Comparison of ENCODE assay signal across 10 mouse cellular contexts in genomic region chr6:87842254-87842653, GRCm38 (mm10). TPM values are rescaled to one million over a fixed set of nuclear protein-coding genes. Genes with fewer than 3 reads are reported as not detected.
DNase-seq lines count a peak whose midpoint lies in the region; ATAC-seq and TF ChIP-seq lines count a peak whose summit lies in the region.
"Had no signal": no experiment of that assay in that cellular context is flagged by ENCODE, and none has a peak within 500 bp of the region (broad histone marks: within the 10 kb centered on the region; RNA-seq: fewer than 3 reads in every experiment).

No protein-coding gene starts in this region.

- H3K4me3 ChIP-seq in heart, embryonic 11.5 days (ENCODE audit: low read depth, low read length): no peak overlapping the region
- no peak overlapping the region for H3K4me3 ChIP-seq in midbrain, embryonic 14.5 days (replicated peaks; ENCODE audit: low read depth, low read length)
- no peak overlapping the region for H3K4me3 ChIP-seq in midbrain, embryonic 11.5 days (ENCODE audit: low read depth, low read length)

- no peak overlapping the region for H3K27ac ChIP-seq in heart, embryonic 11.5 days (ENCODE audit: low read depth, low read length)
- no peak overlapping the region for H3K27ac ChIP-seq in midbrain, embryonic 14.5 days (replicated peaks; ENCODE audit: low read depth, low read length)
- H3K27ac ChIP-seq in midbrain, embryonic 11.5 days (ENCODE audit: low read depth, low read length): no peak overlapping the region

- TF ChIP-seq CTCF in brain, embryonic 14.5 days (IDR thresholded peaks at IDR 0.05; ENCODE audit: borderline replicate concordance, extremely low read depth, insufficient read depth, insufficient read length): peak; percentile 12; the same call in 1 of the 2 replicates

- WGBS in heart, embryonic 11.5 days (ENCODE audit: insufficient replicate concordance): 17% methylated on average over 1 of the region's 1 CpGs
- WGBS in midbrain, embryonic 14.5 days: 19% methylated on average over 1 of the region's 1 CpGs
- 27% methylated on average over 1 of the region's 1 CpGs for WGBS in midbrain, embryonic 11.5 days

- ATAC-seq in heart, embryonic 11.5 days (replicated peaks; ENCODE audit: insufficient number of reproducible peaks, low FRiP score, low TSS enrichment): no peak
- no peak for ATAC-seq in midbrain, embryonic 14.5 days (ENCODE audit: low FRiP score, low TSS enrichment)
- no peak for ATAC-seq in midbrain, embryonic 11.5 days (ENCODE audit: low FRiP score)

- no peak for TF ChIP-seq POLR2A in brain, embryonic 14.5 days (IDR thresholded peaks at IDR 0.05; ENCODE audit: borderline replicate concordance, extremely low read depth, insufficient read depth, insufficient read length, poor library complexity, severe bottlenecking)

- no peak overlapping the region for H3K4me2 ChIP-seq in heart, embryonic 11.5 days
- H3K4me2 ChIP-seq in midbrain, embryonic 14.5 days (ENCODE audit: low read length): no peak overlapping the region
- no peak overlapping the region for H3K4me2 ChIP-seq in midbrain, embryonic 11.5 days

- H3K9ac ChIP-seq in heart, embryonic 11.5 days (ENCODE audit: low read depth, low read length): no peak overlapping the region
- no peak overlapping the region for H3K9ac ChIP-seq in midbrain, embryonic 14.5 days (replicated peaks; ENCODE audit: low read length)
- no peak overlapping the region for H3K9ac ChIP-seq in midbrain, embryonic 11.5 days (ENCODE audit: low read length)

- H3K4me1 ChIP-seq in heart, embryonic 11.5 days (ENCODE audit: control insufficient read depth, insufficient read depth, low read length): peaks cover 7% of the 10 kb centered on the region; the same call in 1 of the 2 replicates
- H3K4me1 ChIP-seq in midbrain, embryonic 14.5 days (ENCODE audit: control insufficient read depth, insufficient read depth, low read length): peaks cover 7% of the 10 kb centered on the region; the same call in 1 of the 2 replicates
- H3K4me1 ChIP-seq in midbrain, embryonic 11.5 days (ENCODE audit: control insufficient read depth, insufficient read depth, low read length): peaks cover 3% of the 10 kb centered on the region

- H3K36me3 ChIP-seq in heart, embryonic 11.5 days (ENCODE audit: control insufficient read depth, insufficient read depth, low read length): peaks cover 32% of the 10 kb centered on the region
- peaks cover 45% of the 10 kb centered on the region for H3K36me3 ChIP-seq in midbrain, embryonic 14.5 days (ENCODE audit: control insufficient read depth, insufficient read depth, low read length)
- H3K36me3 ChIP-seq in midbrain, embryonic 11.5 days (ENCODE audit: control insufficient read depth, insufficient read depth, low read length): peaks cover 23% of the 10 kb centered on the region

- no peaks in the 10 kb centered on the region for H3K27me3 ChIP-seq in heart, embryonic 11.5 days (ENCODE audit: control insufficient read depth, insufficient read depth, low read length)
- no peaks in the 10 kb centered on the region for H3K27me3 ChIP-seq in midbrain, embryonic 14.5 days (ENCODE audit: control insufficient read depth, insufficient read depth, low read length)
- H3K27me3 ChIP-seq in midbrain, embryonic 11.5 days (ENCODE audit: control insufficient read depth, insufficient read depth, low read length): no peaks in the 10 kb centered on the region

- DNase-seq in heart, adult 11 months: peak; percentile 75
- peak; percentile 40 for DNase-seq in midbrain, embryonic 14.5 days
- no peak for DNase-seq in midbrain, embryonic 11.5 days (ENCODE audit: low spot score, missing footprints)
- peak; percentile 34 for DNase-seq in brain, embryonic 14.5 days (ENCODE audit: low read depth)
- peak; percentile 35 for DNase-seq in thymus, postnatal 0 days (ENCODE audit: low spot score)
- no peak for DNase-seq in cerebellum, adult 11 months
- DNase-seq in kidney, adult 18-20 months: no peak
- DNase-seq: lung, adult 18-20 months had no signal

- no peaks in the 10 kb centered on the region for H3K9me3 ChIP-seq in heart, embryonic 11.5 days (replicated peaks; ENCODE audit: control insufficient read depth, low read length)
- no peaks in the 10 kb centered on the region for H3K9me3 ChIP-seq in midbrain, embryonic 14.5 days (ENCODE audit: control insufficient read depth, low read length)
- no peaks in the 10 kb centered on the region for H3K9me3 ChIP-seq in midbrain, embryonic 11.5 days (ENCODE audit: control insufficient read depth, low read length)
- H3K9me3 ChIP-seq: G1E had no signal

RNA-seq across cellular contexts. Expression of gene Isy1, which starts 3.7 kb away (rescaled TPM):
- 28.1 and 36.5 TPM in 2 replicates for polyA plus RNA-seq in heart, embryonic 11.5 days (2014; fragmentation: Nextera tagmentation; extraction: Ambion mirVana)
- polyA plus RNA-seq in midbrain, embryonic 14.5 days (2014; fragmentation: Nextera tagmentation; extraction: Ambion mirVana): 21.9 and 23.9 TPM in 2 replicates
- 66.4 and 71.5 TPM in 2 replicates for polyA plus RNA-seq in midbrain, embryonic 11.5 days (2014; fragmentation: Nextera tagmentation; extraction: Ambion mirVana)
- polyA plus RNA-seq in brain, embryonic 14.5 days (2012; rRNA removed): 31.3 and 38.3 TPM in 2 replicates
- 75.0 and 78.3 TPM in 2 replicates for polyA plus RNA-seq in thymus, postnatal 0 days (2015; fragmentation: Nextera tagmentation; extraction: Ambion mirVana)

RNA-seq across cellular contexts. Expression of gene Gm45140, which starts 6.7 kb away (rescaled TPM):
- 2.3 TPM in 2 replicates for polyA plus RNA-seq in heart, embryonic 11.5 days (2014; fragmentation: Nextera tagmentation; extraction: Ambion mirVana)
- 2.0 and 4.6 TPM in 2 replicates for polyA plus RNA-seq in midbrain, embryonic 14.5 days (2014; fragmentation: Nextera tagmentation; extraction: Ambion mirVana)
- polyA plus RNA-seq in midbrain, embryonic 11.5 days (2014; fragmentation: Nextera tagmentation; extraction: Ambion mirVana): 1.9 and 4.0 TPM in 2 replicates
- polyA plus RNA-seq in brain, embryonic 14.5 days (2012; rRNA removed): 5.9 and 6.8 TPM in 2 replicates
- 2.3 and 2.5 TPM in 2 replicates for polyA plus RNA-seq in thymus, postnatal 0 days (2015; fragmentation: Nextera tagmentation; extraction: Ambion mirVana)

RNA-seq across cellular contexts. Expression of gene Cnbp, which starts 8.7 kb away (rescaled TPM):
- 886 and 909 TPM in 2 replicates for polyA plus RNA-seq in heart, embryonic 11.5 days (2014; fragmentation: Nextera tagmentation; extraction: Ambion mirVana)
- 553 and 588 TPM in 2 replicates for polyA plus RNA-seq in midbrain, embryonic 14.5 days (2014; fragmentation: Nextera tagmentation; extraction: Ambion mirVana)
- polyA plus RNA-seq in midbrain, embryonic 11.5 days (2014; fragmentation: Nextera tagmentation; extraction: Ambion mirVana): 1,266 and 1,289 TPM in 2 replicates
- polyA plus RNA-seq in brain, embryonic 14.5 days (2012; rRNA removed): 264 and 299 TPM in 2 replicates
- polyA plus RNA-seq in thymus, postnatal 0 days (2015; fragmentation: Nextera tagmentation; extraction: Ambion mirVana): 1,228 and 1,268 TPM in 2 replicates

RNA-seq across cellular contexts. Expression of gene Rab43, which starts 30.3 kb away (rescaled TPM):
- 6.4 and 6.9 TPM in 2 replicates for polyA plus RNA-seq in heart, embryonic 11.5 days (2014; fragmentation: Nextera tagmentation; extraction: Ambion mirVana)
- polyA plus RNA-seq in midbrain, embryonic 14.5 days (2014; fragmentation: Nextera tagmentation; extraction: Ambion mirVana): 9.2 and 9.8 TPM in 2 replicates
- polyA plus RNA-seq in midbrain, embryonic 11.5 days (2014; fragmentation: Nextera tagmentation; extraction: Ambion mirVana): 7.7 and 8.0 TPM in 2 replicates
- polyA plus RNA-seq in brain, embryonic 14.5 days (2012; rRNA removed): 13.4 and 14.3 TPM in 2 replicates
- polyA plus RNA-seq in thymus, postnatal 0 days (2015; fragmentation: Nextera tagmentation; extraction: Ambion mirVana): 9.9 and 11.7 TPM in 2 replicates

RNA-seq across cellular contexts. Expression of gene Copg1, which starts 45.4 kb away (rescaled TPM):
- 118 and 151 TPM in 2 replicates for polyA plus RNA-seq in heart, embryonic 11.5 days (2014; fragmentation: Nextera tagmentation; extraction: Ambion mirVana)
- polyA plus RNA-seq in midbrain, embryonic 14.5 days (2014; fragmentation: Nextera tagmentation; extraction: Ambion mirVana): 161 and 185 TPM in 2 replicates
- 124 and 132 TPM in 2 replicates for polyA plus RNA-seq in midbrain, embryonic 11.5 days (2014; fragmentation: Nextera tagmentation; extraction: Ambion mirVana)
- polyA plus RNA-seq in brain, embryonic 14.5 days (2012; rRNA removed): 78.3 and 121 TPM in 2 replicates
- 75.0 and 75.5 TPM in 2 replicates for polyA plus RNA-seq in thymus, postnatal 0 days (2015; fragmentation: Nextera tagmentation; extraction: Ambion mirVana)

Comparison
In these comparisons a context has a peak if more than half of its experiments do, and no peak if none do; other contexts are left out.
1. DNase-seq: peak in heart, adult 11 months (single experiment), midbrain, embryonic 14.5 days (single experiment), brain, embryonic 14.5 days (single experiment) and thymus, postnatal 0 days (single experiment); none in midbrain, embryonic 11.5 days (single experiment), cerebellum, adult 11 months (single experiment) and kidney, adult 18-20 months (single experiment).